Mouse (Mus musculus) thymus, adult 2 months (tissue): Measurements from ENCODE around the gene Nf1. TPM values are rescaled to one million over a fixed set of nuclear protein-coding genes. Genes with fewer than 3 reads are reported as not detected.

Experiments used
- DNase-seq: peaks from one replicate; pipeline ENCODE4 v3.0.0; 2021
- H3K27ac ChIP-seq: fragments of 200-500 bp; 2 replicates; pipeline ENCODE4 v1.5.1; 2012; ENCODE audit warnings: low read length, control low read depth; ENCODE audit not compliant: control insufficient read depth, insufficient read depth
- H3K27me3 ChIP-seq: fragments of 200-500 bp; 2 replicates; pipeline ENCODE4 v1.6.1; 2012; ENCODE audit warnings: mild to moderate bottlenecking, low read length, moderate library complexity, mixed read lengths; ENCODE audit not compliant: control insufficient read depth, insufficient read depth
- H3K36me3 ChIP-seq: fragments of 200-500 bp; 2 replicates; pipeline ENCODE4 v1.6.1; 2012; ENCODE audit warnings: mild to moderate bottlenecking, low read length, moderate library complexity; ENCODE audit not compliant: control insufficient read depth, insufficient read depth
- H3K4me1 ChIP-seq: fragments of 200-500 bp; replicated peaks from 2 replicates; pipeline ENCODE4 v1.6.1; 2012; ENCODE audit warnings: low read length; ENCODE audit not compliant: control insufficient read depth, insufficient read depth
- H3K4me3 ChIP-seq: fragments of 200-500 bp; 2 replicates; pipeline ENCODE4 v1.5.1; 2012; ENCODE audit warnings: mild to moderate bottlenecking, low read length, control low read depth, moderate library complexity; ENCODE audit not compliant: control insufficient read depth, insufficient read depth
- CTCF ChIP-seq: fragments of 200-500 bp; IDR thresholded peaks from 2 replicates; pipeline ENCODE4 v1.5.1; 2012; ENCODE audit warnings: mild to moderate bottlenecking, control low read depth, low read length, moderate library complexity, borderline replicate concordance; ENCODE audit not compliant: control insufficient read depth, poor library complexity, insufficient read depth; ENCODE audit errors: extremely low read depth
- POLR2A ChIP-seq: fragments of 200-500 bp; IDR thresholded peaks from 2 replicates; pipeline ENCODE4 v1.6.1; 2012; ENCODE audit warnings: mild to moderate bottlenecking, low read length, control low read depth, moderate library complexity; ENCODE audit not compliant: control insufficient read depth, poor library complexity, insufficient read depth; ENCODE audit errors: extremely low read depth
- WGBS: fragments of 180-500 bp; shearing (Covaris S2); methylation state at CpG from one replicate; pipeline ENCODE4 v1.1.7; 2018; 5-methylcytosine and 5-hydroxymethylcytosine counted together
- polyA plus RNA-seq: library from polyadenylated mRNA; depleted of rRNA; stranded (reverse); fragments of >200 nt; gene quantifications from 2 replicates; pipeline ENCODE4 v1.2.3, GENCODE M21; 2012; rRNA removed

Nf1 gene
- polyA plus RNA-seq, 1 experiment = 6.9 TPM

DNA sequence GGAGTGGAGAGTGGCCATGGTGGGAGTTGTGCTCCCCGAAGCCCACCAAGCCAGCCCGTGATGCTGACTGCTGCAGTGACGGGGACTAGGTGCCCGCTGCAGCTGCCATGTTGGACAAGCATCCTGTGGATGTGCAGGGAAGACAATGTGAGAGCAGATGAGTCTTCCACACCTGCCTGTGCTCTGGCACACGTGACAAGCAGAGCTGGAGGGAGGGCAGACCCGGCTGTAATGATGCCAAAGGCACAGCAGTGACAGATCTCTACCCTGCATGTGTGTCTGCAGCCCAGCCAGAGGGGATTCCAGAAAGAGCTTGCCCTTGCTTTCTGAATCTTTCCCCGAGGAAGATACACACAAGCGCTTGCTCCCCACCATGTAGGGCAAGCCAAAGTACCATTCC lies 278.5 kb downstream of the Nf1 start:
- H3K27me3 ChIP-seq = no peaks in the 10 kb centered on the region

DNA sequence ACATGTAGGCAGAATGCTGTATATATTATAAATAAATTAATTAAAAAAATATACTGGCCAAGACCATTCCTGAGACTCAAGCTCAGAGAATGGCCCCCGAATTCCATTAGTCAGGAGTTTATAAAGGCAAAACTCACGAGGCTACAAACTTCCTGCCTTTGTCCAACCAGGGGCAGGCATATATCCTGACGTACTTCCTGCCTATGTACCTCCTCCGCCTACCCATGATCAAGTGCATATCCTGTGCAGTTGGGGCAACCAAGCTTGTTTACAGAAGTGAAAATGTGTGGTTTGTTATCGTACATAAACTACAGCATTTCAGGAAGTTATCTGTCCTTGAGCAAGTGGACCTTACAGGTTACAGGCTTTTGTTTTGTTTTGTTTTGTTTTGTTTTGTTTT lies 283.5 kb downstream of the Nf1 start:
- no peak overlapping the region for H3K27ac ChIP-seq
- WGBS = 53% methylated on average over 5 of the region's 5 CpGs
- DNase-seq = no peak
- no peak overlapping the region for H3K4me3 ChIP-seq
- peaks cover 20% of the 10 kb centered on the region for H3K4me1 ChIP-seq
- TF ChIP-seq CTCF = no peak
- H3K36me3 ChIP-seq = no peaks in the 10 kb centered on the region; the same call in 1 of the 2 replicates
- H3K27me3 ChIP-seq = no peaks in the 10 kb centered on the region

More for the DNA sequence above, 278.5 kb downstream of the Nf1 start:
- DNase-seq = peak; percentile 52
- H3K27ac ChIP-seq = peak overlapping the region; percentile 63; the same call in 1 of the 2 replicates
- 0 out of 2 replicates have a peak, but pooled peaks have one; percentile 33 for TF ChIP-seq CTCF
- no peak for TF ChIP-seq POLR2A
- no peak overlapping the region for H3K4me3 ChIP-seq
- WGBS = 67% methylated on average over 8 of the region's 8 CpGs
- no peaks in the 10 kb centered on the region; the same call in 1 of the 2 replicates for H3K36me3 ChIP-seq
- peaks cover 60% of the 10 kb centered on the region for H3K4me1 ChIP-seq

DNA sequence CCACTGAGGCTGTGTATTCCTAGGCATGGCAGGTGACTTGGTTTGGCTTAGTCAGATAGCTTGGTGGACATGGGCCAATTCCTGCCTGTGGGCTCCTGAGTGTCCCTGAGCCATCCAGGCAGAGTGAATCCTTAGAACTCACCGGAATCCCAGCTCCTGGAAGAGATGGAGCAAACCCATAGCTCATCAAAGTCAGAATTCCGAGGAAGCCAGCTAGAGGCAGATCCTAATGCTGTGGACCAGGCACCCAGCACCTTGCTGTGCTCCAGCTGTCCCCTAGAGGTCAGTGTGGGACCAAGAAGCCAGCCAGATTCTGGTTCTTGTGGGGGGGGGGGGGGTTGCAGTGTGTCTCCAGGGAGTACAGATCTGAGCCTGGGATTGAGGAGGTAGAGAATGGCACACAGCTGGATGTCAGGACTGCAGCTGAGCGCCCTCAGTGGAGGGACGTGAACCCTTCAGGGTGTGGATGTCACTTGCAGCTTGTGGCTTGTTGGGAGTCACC lies 285.4 kb downstream of the Nf1 start:
- H3K27ac ChIP-seq = no peak overlapping the region
- H3K4me1 ChIP-seq = peaks cover 7% of the 10 kb centered on the region
- no peaks in the 10 kb centered on the region for H3K27me3 ChIP-seq
- peak; percentile 74 for DNase-seq
- no peaks in the 10 kb centered on the region; the same call in 1 of the 2 replicates for H3K36me3 ChIP-seq
- TF ChIP-seq CTCF (peak; percentile 95), POLR2A (no peak)
- no peak overlapping the region for H3K4me3 ChIP-seq
- 37% methylated on average over 4 of the region's 4 CpGs for WGBS

DNA sequence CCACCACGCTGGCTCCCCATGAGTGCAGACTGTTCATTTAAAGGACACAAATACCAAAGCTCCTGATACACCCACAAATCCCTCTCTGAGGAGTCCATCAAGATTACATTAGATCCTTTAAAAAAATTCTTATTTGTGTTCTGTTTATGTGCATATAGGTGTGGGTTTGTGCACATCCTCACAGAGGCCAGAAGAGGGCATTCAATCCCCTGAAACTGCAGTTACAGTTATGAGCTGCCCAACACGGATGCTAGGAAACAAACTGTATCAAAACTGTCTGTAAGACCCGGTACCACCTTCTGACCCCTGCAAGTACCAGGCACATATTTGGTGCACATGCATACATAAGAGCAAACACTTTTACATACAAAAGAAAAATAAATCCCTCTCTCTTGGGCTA lies 289.2 kb downstream of the Nf1 start:
- H3K4me3 ChIP-seq = no peak overlapping the region

DNA sequence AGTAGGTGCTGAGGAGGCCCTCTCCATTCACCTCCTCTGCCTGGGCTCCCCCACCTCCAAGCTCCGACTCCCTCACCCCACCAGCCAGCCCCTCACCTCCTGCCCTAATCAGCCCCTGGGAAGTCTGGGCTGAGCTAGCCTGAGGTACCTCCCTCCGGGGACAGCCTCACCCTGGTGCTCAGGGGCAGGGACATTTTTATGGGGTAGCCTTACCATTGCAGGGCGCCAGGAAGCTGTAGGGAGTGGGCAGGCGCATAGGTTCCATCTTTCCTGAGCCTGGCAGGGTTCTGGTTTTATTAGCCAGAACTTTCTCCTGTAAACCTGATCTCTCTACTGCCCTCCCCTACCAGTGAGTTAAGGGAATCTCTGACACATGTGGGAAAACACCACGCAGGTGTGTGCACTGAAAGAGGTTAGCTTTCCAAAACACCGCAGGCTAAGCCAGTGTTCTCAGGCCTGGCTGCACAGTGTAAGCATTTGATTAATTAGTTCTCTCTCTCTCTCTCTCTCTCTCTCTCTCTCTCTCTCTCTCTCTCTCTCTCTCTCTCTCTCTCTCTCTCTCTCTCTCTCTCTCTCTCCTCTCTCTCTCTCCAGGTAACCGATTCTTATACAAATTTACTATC lies 290.4 kb downstream of the Nf1 start:
- Histone ChIP-seq H3K4me3 (no peak overlapping the region), H3K27me3 (no peaks in the 10 kb centered on the region), H3K27ac (no peak overlapping the region), H3K4me1 (peaks cover 19% of the 10 kb centered on the region), H3K36me3 (no peaks in the 10 kb centered on the region)
- 91% methylated on average over 7 of the region's 7 CpGs for WGBS
- TF ChIP-seq POLR2A (no peak), CTCF (no peak)
- no peak for DNase-seq

More for the DNA sequence above, 289.2 kb downstream of the Nf1 start:
- H3K36me3 ChIP-seq = no peaks in the 10 kb centered on the region
- no peak for DNase-seq
- H3K27ac ChIP-seq = no peak overlapping the region
- no peak for TF ChIP-seq CTCF
- no peak for TF ChIP-seq POLR2A
- peaks cover 19% of the 10 kb centered on the region for H3K4me1 ChIP-seq
- 54% methylated on average over 3 of the region's 3 CpGs for WGBS
- no peaks in the 10 kb centered on the region for H3K27me3 ChIP-seq

DNA sequence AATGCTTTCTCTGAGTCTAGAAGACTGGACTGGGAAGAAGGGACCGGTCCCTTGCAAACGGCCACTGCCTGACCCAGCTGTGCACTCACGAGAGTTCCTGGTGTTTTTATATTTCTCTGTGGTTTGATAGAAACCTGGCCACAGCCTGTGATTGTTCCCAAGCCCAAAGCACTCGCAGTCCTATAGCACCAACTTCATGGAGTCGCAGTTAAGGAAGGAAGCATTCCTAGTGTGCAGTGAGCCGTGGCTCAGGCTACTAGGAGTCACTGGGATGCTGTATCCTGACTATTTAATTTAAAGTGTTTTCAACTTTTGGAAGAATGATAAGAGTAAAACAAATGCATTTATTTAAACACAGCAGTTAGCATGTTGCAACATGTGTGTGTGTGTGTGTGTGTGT lies 291.0 kb downstream of the Nf1 start:
- H3K4me3 ChIP-seq = no peak overlapping the region
- WGBS = 83% methylated on average over 6 of the region's 6 CpGs
- no peak overlapping the region for H3K27ac ChIP-seq
- no peak for DNase-seq
- TF ChIP-seq CTCF (no peak), POLR2A (no peak)
- H3K27me3 ChIP-seq = no peaks in the 10 kb centered on the region
- H3K4me1 ChIP-seq = peaks cover 19% of the 10 kb centered on the region
- no peaks in the 10 kb centered on the region for H3K36me3 ChIP-seq

Other genes starting within 250 kb of the Nf1 start
- gene Ksr1, start 193.3 kb upstream of the Nf1 start, polyA plus RNA-seq = 28.1 and 32.7 TPM in 2 replicates
- 87.5 and 102 TPM in 2 replicates for gene Wsb1, start 85.0 kb upstream of the Nf1 start, polyA plus RNA-seq
- gene Gm9964, start 42.8 kb upstream of the Nf1 start, polyA plus RNA-seq = not detected in 2 replicates
- gene Omg, start 164.4 kb downstream of the Nf1 start, polyA plus RNA-seq = 0.05 and 0.23 TPM in 2 replicates
- 77.3 and 95.6 TPM in 2 replicates for gene Evi2b, start 184.1 kb downstream of the Nf1 start, polyA plus RNA-seq
- gene Evi2, start 190.9 kb downstream of the Nf1 start, polyA plus RNA-seq = 3.5 and 3.6 TPM in 2 replicates
- gene Evi2a, start 190.9 kb downstream of the Nf1 start, polyA plus RNA-seq = 12.8 and 16.9 TPM in 2 replicates